Mouse (Mus musculus) megakaryocyte, embryonic 14.5 days (primary cell): ENCODE results near the gene Ifna12.

ENCODE experiments used
- FLI1 ChIP-seq: IDR thresholded peaks from 2 replicates; pipeline ENCODE4 v1.6.1; 2012; ENCODE audit warnings: low read length, inconsistent platforms, mixed read lengths
- GATA1 ChIP-seq: IDR thresholded peaks from 3 replicates; pipeline ENCODE4 v1.6.1; 2012; ENCODE audit warnings: mixed read lengths, low read length, inconsistent platforms, borderline replicate concordance

DNA sequence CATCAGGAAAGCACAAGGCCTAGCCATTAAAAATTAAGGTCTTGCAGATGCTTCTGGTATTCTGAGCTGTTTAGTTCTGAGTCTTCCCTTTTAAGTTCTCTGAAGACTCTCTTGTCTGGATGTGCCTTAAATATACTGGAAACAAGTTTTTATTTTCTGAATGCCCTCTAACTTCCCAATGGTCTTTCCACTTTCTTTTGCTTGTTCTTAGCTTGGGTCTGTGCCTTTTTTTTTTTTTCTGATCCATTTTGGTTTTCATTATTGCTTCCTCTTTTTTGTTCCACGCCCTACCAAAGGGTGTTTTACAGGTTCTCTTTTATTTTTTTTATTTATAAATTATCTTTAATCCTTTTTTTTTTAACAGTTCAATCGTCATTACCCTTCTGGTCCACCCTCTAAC is 41.2 kb upstream of the Ifna12 start, which contains the start of gene Ifna13:
- TF ChIP-seq GATA1 (no peak), FLI1 (no peak)
